Mouse (Mus musculus): Measurements from ENCODE around the gene Pdha2. TPM values are rescaled to one million over a fixed set of nuclear protein-coding genes. Genes with fewer than 3 reads are reported as not detected.

Gene Pdha2
- not detected in 2 replicates for polyA plus RNA-seq (2014; fragmentation: Nextera tagmentation; extraction: Ambion mirVana)

GRCm38 (mm10) chr3:141212255-141212654, at the start of gene Pdha2:
Gene Pdha2, minus strand, starts transcription at chr3:141212355.
- Histone ChIP-seq H3K36me3 (ENCODE audit: control insufficient read depth, insufficient read depth, low read length) (no peaks in the 10 kb centered on the region), H3K4me3 (ENCODE audit: low read depth, low read length) (no peak within 1 kb of the TSS), H3K9ac (ENCODE audit: low read depth, low read length) (no peak within 1 kb of the TSS), H3K9me3 (ENCODE audit: control insufficient read depth, low read length) (peaks cover 10% of the 10 kb centered on the region; the same call in 1 of the 2 replicates), H3K4me1 (ENCODE audit: control insufficient read depth, insufficient read depth, low read length) (no peaks in the 10 kb centered on the region), H3K4me2 (ENCODE audit: low read depth, low read length) (no peak within 1 kb of the TSS), H3K27me3 (replicated peaks; ENCODE audit: control insufficient read depth, insufficient read depth, low read length) (no peaks in the 10 kb centered on the region), H3K27ac (replicated peaks; ENCODE audit: low read depth, low read length) (no peak within 1 kb of the TSS)
- 87% methylated on average over 5 of the region's 5 CpGs for WGBS
- ATAC-seq (ENCODE audit: low read depth) (no peak), DNase-seq (ENCODE audit: low spot score) (no peak)

GRCm38 (mm10) chr3:141260518-141260917, 48.4 kb upstream of the Pdha2 start:
- no peak for DNase-seq (ENCODE audit: low spot score)
- H3K4me2 ChIP-seq (ENCODE audit: low read depth, low read length): no peak overlapping the region
- no peaks in the 10 kb centered on the region for H3K36me3 ChIP-seq (ENCODE audit: control insufficient read depth, insufficient read depth, low read length)
- no peak overlapping the region for H3K27ac ChIP-seq (replicated peaks; ENCODE audit: low read depth, low read length)
- no peaks in the 10 kb centered on the region for H3K9me3 ChIP-seq (ENCODE audit: control insufficient read depth, low read length)
- no peak overlapping the region for H3K9ac ChIP-seq (ENCODE audit: low read depth, low read length)
- WGBS: 93% methylated on average over 1 of the region's 1 CpGs
- ATAC-seq (ENCODE audit: low read depth): no peak
- H3K27me3 ChIP-seq (replicated peaks; ENCODE audit: control insufficient read depth, insufficient read depth, low read length): no peaks in the 10 kb centered on the region
- H3K4me1 ChIP-seq (ENCODE audit: control insufficient read depth, insufficient read depth, low read length): no peaks in the 10 kb centered on the region
- H3K4me3 ChIP-seq (ENCODE audit: low read depth, low read length): no peak overlapping the region

DNA sequence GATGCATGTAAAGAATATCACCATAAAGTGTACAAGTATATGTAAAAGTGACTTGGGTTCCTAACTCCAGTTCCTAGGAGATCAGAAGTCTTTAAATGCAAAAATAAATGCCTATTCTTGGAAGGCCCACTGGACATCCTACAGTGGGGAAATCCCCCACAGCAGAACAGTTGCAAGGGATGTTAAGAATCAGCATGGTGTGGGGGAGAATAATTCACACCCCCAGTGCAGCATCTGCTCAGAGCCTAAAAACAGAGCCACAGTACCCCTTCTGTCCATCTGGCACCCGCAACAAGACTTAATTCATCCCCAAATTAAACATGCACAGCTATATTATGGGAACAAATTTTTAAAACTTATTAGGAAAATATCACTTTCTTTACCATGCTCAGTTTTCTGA, 39.3 kb upstream of the Pdha2 start:
- no peak for DNase-seq (ENCODE audit: low spot score)

DNA sequence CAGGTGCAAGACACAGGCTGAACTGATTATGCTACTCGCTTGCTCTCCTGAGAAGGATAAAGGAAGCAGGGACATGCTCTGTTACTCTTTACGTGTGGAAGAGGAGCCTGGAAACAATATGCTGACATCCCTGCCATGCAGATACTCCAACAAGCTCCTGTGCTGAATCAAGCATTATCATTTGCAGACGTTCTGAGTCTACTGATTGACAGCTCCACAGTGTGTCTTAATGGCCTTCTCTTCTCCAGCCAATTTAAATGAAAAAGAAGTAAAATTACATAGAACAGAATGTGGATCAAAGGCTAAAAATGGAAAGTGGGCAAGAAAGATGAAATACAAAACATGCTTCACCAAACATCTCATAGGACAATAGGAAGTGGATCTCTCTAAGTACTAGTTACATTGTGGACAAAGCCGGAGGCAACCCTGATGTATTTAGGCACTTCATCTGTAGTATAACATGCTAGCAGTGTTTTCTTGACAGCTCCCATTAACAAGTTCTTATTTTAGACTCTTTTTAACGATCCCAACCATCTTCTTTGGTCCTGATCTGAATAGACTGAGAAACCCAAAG, 32.7 kb upstream of the Pdha2 start:
- DNase-seq (ENCODE audit: low spot score): no peak
- H3K4me3 ChIP-seq (ENCODE audit: low read depth, low read length): no peak overlapping the region
- H3K4me2 ChIP-seq (ENCODE audit: low read depth, low read length): no peak overlapping the region
- no peaks in the 10 kb centered on the region for H3K9me3 ChIP-seq (ENCODE audit: control insufficient read depth, low read length)
- no peak overlapping the region for H3K9ac ChIP-seq (ENCODE audit: low read depth, low read length)
- no peaks in the 10 kb centered on the region for H3K4me1 ChIP-seq (ENCODE audit: control insufficient read depth, insufficient read depth, low read length)
- no peak for ATAC-seq (ENCODE audit: low read depth)
- no peaks in the 10 kb centered on the region for H3K27me3 ChIP-seq (replicated peaks; ENCODE audit: control insufficient read depth, insufficient read depth, low read length)
- no peak overlapping the region for H3K27ac ChIP-seq (replicated peaks; ENCODE audit: low read depth, low read length)
- no peaks in the 10 kb centered on the region for H3K36me3 ChIP-seq (ENCODE audit: control insufficient read depth, insufficient read depth, low read length)
- 45% methylated on average over 5 of the region's 5 CpGs for WGBS

More for the DNA sequence above, 39.3 kb upstream of the Pdha2 start:
- WGBS: 90% methylated on average over 1 of the region's 1 CpGs
- Histone ChIP-seq H3K27me3 (replicated peaks; ENCODE audit: control insufficient read depth, insufficient read depth, low read length) (no peaks in the 10 kb centered on the region), H3K4me3 (ENCODE audit: low read depth, low read length) (no peak overlapping the region), H3K36me3 (ENCODE audit: control insufficient read depth, insufficient read depth, low read length) (no peaks in the 10 kb centered on the region), H3K4me2 (ENCODE audit: low read depth, low read length) (no peak overlapping the region), H3K27ac (replicated peaks; ENCODE audit: low read depth, low read length) (no peak overlapping the region), H3K9me3 (ENCODE audit: control insufficient read depth, low read length) (no peaks in the 10 kb centered on the region), H3K4me1 (ENCODE audit: control insufficient read depth, insufficient read depth, low read length) (no peaks in the 10 kb centered on the region), H3K9ac (ENCODE audit: low read depth, low read length) (no peak overlapping the region)
- ATAC-seq (ENCODE audit: low read depth): no peak

DNA sequence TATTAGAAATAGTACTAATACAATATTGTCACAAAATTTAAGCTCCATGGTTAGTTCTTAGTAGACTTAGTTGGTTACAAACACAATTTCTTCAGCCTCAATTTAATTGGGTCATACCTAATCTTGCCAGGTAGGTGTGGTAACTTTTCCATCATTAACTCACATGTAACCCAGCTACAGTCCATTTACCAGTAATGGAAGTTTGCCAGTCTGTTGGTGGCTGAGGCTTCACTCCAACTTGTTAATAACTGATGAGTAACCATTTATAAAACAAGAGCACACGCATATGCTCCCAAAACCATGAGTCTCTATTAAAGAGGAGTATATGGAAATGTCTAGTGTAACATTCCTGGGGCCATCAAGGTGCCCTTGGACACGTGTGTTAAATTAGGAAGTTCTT, 25.9 kb upstream of the Pdha2 start:
- no peaks in the 10 kb centered on the region for H3K36me3 ChIP-seq (ENCODE audit: control insufficient read depth, insufficient read depth, low read length)
- no peak for ATAC-seq (ENCODE audit: low read depth)
- no peaks in the 10 kb centered on the region for H3K4me1 ChIP-seq (ENCODE audit: control insufficient read depth, insufficient read depth, low read length)
- H3K9ac ChIP-seq (ENCODE audit: low read depth, low read length): no peak overlapping the region
- H3K4me3 ChIP-seq (ENCODE audit: low read depth, low read length): no peak overlapping the region
- H3K9me3 ChIP-seq (ENCODE audit: control insufficient read depth, low read length): no peaks in the 10 kb centered on the region
- whole genome bisulfite sequencing: 66% methylated on average over 2 of the region's 2 CpGs
- H3K4me2 ChIP-seq (ENCODE audit: low read depth, low read length): no peak overlapping the region
- H3K27ac ChIP-seq (replicated peaks; ENCODE audit: low read depth, low read length): no peak overlapping the region
- DNase-seq (ENCODE audit: low spot score): no peak
- H3K27me3 ChIP-seq (replicated peaks; ENCODE audit: control insufficient read depth, insufficient read depth, low read length): no peaks in the 10 kb centered on the region

GRCm38 (mm10) chr3:141229148-141229547, 17.0 kb upstream of the Pdha2 start:
- no peak overlapping the region for H3K4me2 ChIP-seq (ENCODE audit: low read depth, low read length)
- H3K9me3 ChIP-seq (ENCODE audit: control insufficient read depth, low read length): no peaks in the 10 kb centered on the region
- no peak for ATAC-seq (ENCODE audit: low read depth)
- H3K4me3 ChIP-seq (ENCODE audit: low read depth, low read length): no peak overlapping the region
- DNase-seq (ENCODE audit: low spot score): no peak
- H3K9ac ChIP-seq (ENCODE audit: low read depth, low read length): no peak overlapping the region
- no peaks in the 10 kb centered on the region for H3K36me3 ChIP-seq (ENCODE audit: control insufficient read depth, insufficient read depth, low read length)
- no peaks in the 10 kb centered on the region for H3K4me1 ChIP-seq (ENCODE audit: control insufficient read depth, insufficient read depth, low read length)
- H3K27ac ChIP-seq (replicated peaks; ENCODE audit: low read depth, low read length): no peak overlapping the region
- WGBS: 53% methylated on average over 2 of the region's 2 CpGs
- no peaks in the 10 kb centered on the region for H3K27me3 ChIP-seq (replicated peaks; ENCODE audit: control insufficient read depth, insufficient read depth, low read length)

GRCm38 (mm10) chr3:141222339-141222738, 10.2 kb upstream of the Pdha2 start:
- no peak overlapping the region for H3K9ac ChIP-seq (ENCODE audit: low read depth, low read length)
- no peak overlapping the region for H3K4me3 ChIP-seq (ENCODE audit: low read depth, low read length)
- DNase-seq (ENCODE audit: low spot score) (no peak), ATAC-seq (ENCODE audit: low read depth) (no peak)
- no peaks in the 10 kb centered on the region for H3K9me3 ChIP-seq (ENCODE audit: control insufficient read depth, low read length)
- 75% methylated on average over 1 of the region's 1 CpGs for WGBS
- H3K36me3 ChIP-seq (ENCODE audit: control insufficient read depth, insufficient read depth, low read length): no peaks in the 10 kb centered on the region
- no peak overlapping the region for H3K4me2 ChIP-seq (ENCODE audit: low read depth, low read length)
- H3K4me1 ChIP-seq (ENCODE audit: control insufficient read depth, insufficient read depth, low read length): no peaks in the 10 kb centered on the region
- H3K27me3 ChIP-seq (replicated peaks; ENCODE audit: control insufficient read depth, insufficient read depth, low read length): no peaks in the 10 kb centered on the region
- H3K27ac ChIP-seq (replicated peaks; ENCODE audit: low read depth, low read length): no peak overlapping the region

DNA sequence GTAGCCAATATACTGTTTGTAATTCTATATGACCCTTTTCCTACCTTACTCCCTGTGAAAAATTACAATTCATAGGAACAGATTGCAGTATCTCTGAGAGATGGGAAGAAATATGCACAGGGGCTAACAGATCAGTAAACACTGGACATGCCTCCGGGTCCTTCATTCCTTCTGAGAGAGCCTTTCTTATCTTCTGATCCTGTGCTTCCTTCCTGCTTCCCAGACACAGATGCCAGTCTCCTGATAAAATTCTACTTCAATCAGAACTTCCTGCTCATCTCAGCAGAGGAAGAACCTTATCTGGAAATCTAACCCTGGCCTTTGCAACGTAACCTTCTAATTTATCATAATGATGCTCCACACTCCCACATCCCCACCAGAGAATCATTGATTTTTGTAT, 6.4 kb upstream of the Pdha2 start:
- no peak for DNase-seq (ENCODE audit: low spot score)
- H3K4me1 ChIP-seq (ENCODE audit: control insufficient read depth, insufficient read depth, low read length): no peaks in the 10 kb centered on the region
- ATAC-seq (ENCODE audit: low read depth): no peak
- H3K9me3 ChIP-seq (ENCODE audit: control insufficient read depth, low read length): no peaks in the 10 kb centered on the region
- H3K4me2 ChIP-seq (ENCODE audit: low read depth, low read length): no peak overlapping the region
- 41% methylated on average over 2 of the region's 2 CpGs for WGBS
- no peak overlapping the region for H3K9ac ChIP-seq (ENCODE audit: low read depth, low read length)
- no peak overlapping the region for H3K4me3 ChIP-seq (ENCODE audit: low read depth, low read length)
- H3K27ac ChIP-seq (replicated peaks; ENCODE audit: low read depth, low read length): no peak overlapping the region
- H3K36me3 ChIP-seq (ENCODE audit: control insufficient read depth, insufficient read depth, low read length): no peaks in the 10 kb centered on the region
- H3K27me3 ChIP-seq (replicated peaks; ENCODE audit: control insufficient read depth, insufficient read depth, low read length): no peaks in the 10 kb centered on the region

DNA sequence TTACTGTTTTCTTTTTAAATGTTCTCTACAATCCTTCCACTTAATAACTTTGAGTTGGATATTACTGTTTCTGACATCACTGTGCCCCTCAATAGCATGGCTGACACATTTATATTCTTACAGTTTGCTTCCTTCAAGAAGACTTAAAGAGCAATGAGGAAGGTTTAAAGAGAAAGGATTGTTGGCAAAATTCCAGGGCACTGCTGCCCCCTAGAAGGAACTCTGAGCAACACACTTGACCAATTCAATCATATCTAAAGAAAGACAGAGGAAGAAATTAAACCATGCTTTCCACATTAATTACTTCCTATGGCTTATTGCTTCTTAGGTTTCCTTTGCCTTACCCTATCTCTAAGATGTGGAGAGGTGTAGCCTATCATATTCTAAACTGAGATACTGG, 4.8 kb upstream of the Pdha2 start:
- ATAC-seq (ENCODE audit: low read depth) (no peak), DNase-seq (ENCODE audit: low spot score) (peak; percentile 6)
- Histone ChIP-seq H3K4me3 (ENCODE audit: low read depth, low read length) (no peak overlapping the region), H3K4me2 (ENCODE audit: low read depth, low read length) (no peak overlapping the region), H3K27me3 (replicated peaks; ENCODE audit: control insufficient read depth, insufficient read depth, low read length) (no peaks in the 10 kb centered on the region), H3K4me1 (ENCODE audit: control insufficient read depth, insufficient read depth, low read length) (no peaks in the 10 kb centered on the region), H3K9ac (ENCODE audit: low read depth, low read length) (no peak overlapping the region), H3K9me3 (ENCODE audit: control insufficient read depth, low read length) (no peaks in the 10 kb centered on the region), H3K36me3 (ENCODE audit: control insufficient read depth, insufficient read depth, low read length) (no peaks in the 10 kb centered on the region), H3K27ac (replicated peaks; ENCODE audit: low read depth, low read length) (no peak overlapping the region)

Measured in embryonic facial prominence, embryonic 14.5 days (tissue).